Mouse (Mus musculus) forebrain, embryonic 14.5 days (tissue): ENCODE measurements around the gene Tbl3. TPM values are rescaled to one million over a fixed set of nuclear protein-coding genes. Genes with fewer than 3 reads are reported as not detected.
"Not testable (repeated sequence)": the region's sequence is repeated elsewhere in the genome, so short reads cannot be mapped to it uniquely, and the experiment has no call there.

Experiments
- ATAC-seq: fragments of 200-750 bp; cut with Nextera tagmentation; 2 replicates; pipeline ENCODE4 v1.8.0; 2017; ENCODE audit warnings: mild to moderate bottlenecking, moderate library complexity
- DNase-seq: peaks from one replicate; pipeline ENCODE4 v3.0.0-alpha.2; 2015; ENCODE audit warnings: low spot score
- H3K27ac ChIP-seq: fragments of 300-500 bp; sonication (generic); 2 replicates; pipeline ENCODE4 v1.5.1; 2014; ENCODE audit warnings: low read depth, mild to moderate bottlenecking, control low read depth, low read length, moderate library complexity
- H3K27me3 ChIP-seq: fragments of 300-500 bp; sonication (generic); replicated peaks from 2 replicates; pipeline ENCODE4 v1.6.1; 2014; ENCODE audit warnings: low read length, control low read depth, mixed read lengths; ENCODE audit not compliant: control insufficient read depth, insufficient read depth
- H3K36me3 ChIP-seq: fragments of 300-500 bp; sonication (generic); 2 replicates; pipeline ENCODE4 v1.6.1; 2014; ENCODE audit warnings: low read length, control low read depth; ENCODE audit not compliant: control insufficient read depth, insufficient read depth
- H3K4me1 ChIP-seq: fragments of 300-500 bp; sonication (generic); 2 replicates; pipeline ENCODE4 v1.6.1; 2014; ENCODE audit warnings: antibody characterized with exemption, low read length, control low read depth; ENCODE audit not compliant: control insufficient read depth, insufficient read depth
- H3K4me2 ChIP-seq: fragments of 300-500 bp; sonication (generic); 2 replicates; pipeline ENCODE4 v1.6.1; 2014; ENCODE audit warnings: mild to moderate bottlenecking, control low read depth, low read length
- H3K4me3 ChIP-seq: fragments of 300-500 bp; sonication (generic); 2 replicates; pipeline ENCODE4 v1.5.1; 2014; ENCODE audit warnings: low read depth, low read length, control low read depth
- H3K9ac ChIP-seq: fragments of 300-500 bp; sonication (generic); 2 replicates; pipeline ENCODE4 v1.6.1; 2014; ENCODE audit warnings: mild to moderate bottlenecking, low read length, control low read depth, moderate library complexity
- H3K9me3 ChIP-seq: fragments of 300-500 bp; sonication (generic); replicated peaks from 2 replicates; pipeline ENCODE4 v1.6.1; 2016; ENCODE audit warnings: low read length, control low read depth, mixed read lengths; ENCODE audit not compliant: control insufficient read depth
- WGBS: fragments of 180-500 bp; shearing (Covaris S2); extraction: QIAGEN DNeasy Blood & Tissue Kit; methylation state at CpG from one replicate; pipeline ENCODE4 v1.1.7; 2014; 5-methylcytosine and 5-hydroxymethylcytosine counted together
- polyA plus RNA-seq: library from polyadenylated mRNA; unstranded; fragments of >200 nt; fragmentation: Nextera tagmentation; extraction: Ambion mirVana; gene quantifications from 2 replicates; pipeline ENCODE4 v1.2.1, GENCODE M21; 2014

Tbl3 gene
- polyA plus RNA-seq, 1 experiment from 2014 or later: 86.1 TPM

DNA sequence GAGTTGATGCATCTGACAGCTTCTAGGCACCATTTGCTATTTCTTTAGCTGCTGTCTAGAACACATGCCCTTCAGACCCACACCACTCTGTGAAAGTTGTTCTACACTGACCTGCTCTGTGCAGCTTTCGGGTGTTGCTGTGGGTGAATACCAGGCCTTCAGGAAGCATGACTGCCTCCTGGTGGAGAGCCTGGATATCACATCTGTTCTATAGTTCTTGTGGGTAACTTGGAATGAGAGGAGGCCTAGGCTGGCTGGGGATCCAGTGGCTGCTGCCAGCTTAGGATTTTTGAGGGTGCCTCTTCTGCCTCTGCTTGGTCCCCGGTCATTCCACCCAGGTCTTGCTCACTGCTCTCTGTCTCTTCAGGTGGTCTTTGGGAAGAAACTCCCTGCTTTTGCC lies 31.3 kb downstream of the Tbl3 start:
- peak; percentile 74 for DNase-seq
- Histone ChIP-seq H3K36me3 (peaks cover 46% of the 10 kb centered on the region), H3K9me3 (no peaks in the 10 kb centered on the region), H3K4me1 (peaks cover 4% of the 10 kb centered on the region), H3K4me3 (no peak overlapping the region), H3K27me3 (no peaks in the 10 kb centered on the region), H3K9ac (no peak overlapping the region), H3K4me2 (no peak overlapping the region), H3K27ac (no peak overlapping the region)
- no peak for ATAC-seq
- WGBS: 56% methylated on average over 2 of the region's 2 CpGs

DNA sequence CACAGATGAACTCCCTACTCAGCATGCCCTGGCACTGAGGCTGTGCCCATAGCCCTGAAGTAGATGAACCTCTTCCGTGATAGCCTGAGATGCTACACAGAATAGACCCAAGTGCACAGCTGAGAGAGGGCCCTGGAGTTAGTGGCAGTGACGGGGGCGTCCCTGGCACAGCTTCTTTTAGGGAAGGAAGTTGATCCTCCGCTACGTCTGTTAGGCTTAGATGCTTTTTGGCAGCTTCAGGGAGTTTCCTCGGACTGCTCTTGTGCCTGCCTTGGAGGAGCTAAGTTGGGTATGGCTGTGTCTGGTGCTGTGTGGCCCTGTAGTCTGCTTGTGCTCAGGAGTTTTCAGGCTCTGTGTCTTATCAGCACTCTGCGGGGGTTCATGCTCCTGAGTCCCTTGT lies 33.2 kb downstream of the Tbl3 start:
- Histone ChIP-seq H3K9me3 (no peaks in the 10 kb centered on the region), H3K4me2 (no peak overlapping the region), H3K27ac (no peak overlapping the region), H3K9ac (no peak overlapping the region), H3K4me3 (no peak overlapping the region), H3K27me3 (no peaks in the 10 kb centered on the region), H3K36me3 (peaks cover 27% of the 10 kb centered on the region), H3K4me1 (peaks cover 14% of the 10 kb centered on the region)
- 80% methylated on average over 7 of the region's 7 CpGs for WGBS
- DNase-seq (no peak), ATAC-seq (no peak)

DNA sequence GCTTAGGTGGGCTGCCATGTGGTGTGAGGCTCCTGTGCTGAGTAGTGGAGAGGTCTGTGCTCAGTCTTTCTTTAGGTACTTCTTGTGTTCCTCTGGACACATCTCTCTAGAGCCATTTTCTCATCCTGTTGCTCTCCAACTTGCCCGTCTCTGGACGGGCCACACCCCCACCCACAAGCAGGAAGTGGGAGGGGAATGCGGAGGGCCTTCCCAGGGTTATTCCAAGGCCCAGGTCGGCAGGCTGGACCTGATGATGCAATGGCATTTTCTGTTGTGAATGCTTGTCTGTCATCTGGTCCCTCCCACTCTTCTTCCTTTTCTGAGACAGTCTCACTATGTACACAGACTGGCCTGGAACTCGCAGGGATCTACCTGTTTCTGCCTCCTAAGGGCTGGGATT lies 35.3 kb downstream of the Tbl3 start:
- no peaks in the 10 kb centered on the region for H3K9me3 ChIP-seq
- no peak overlapping the region for H3K4me2 ChIP-seq
- H3K27me3 ChIP-seq: no peaks in the 10 kb centered on the region
- peaks cover 6% of the 10 kb centered on the region for H3K36me3 ChIP-seq
- DNase-seq (no peak), ATAC-seq (no peak)
- no peak overlapping the region for H3K27ac ChIP-seq
- peaks cover 18% of the 10 kb centered on the region for H3K4me1 ChIP-seq
- peak overlapping the region; percentile 18; the same call in 1 of the 2 replicates for H3K9ac ChIP-seq
- no peak overlapping the region for H3K4me3 ChIP-seq
- WGBS: 38% methylated on average over 5 of the region's 5 CpGs

DNA sequence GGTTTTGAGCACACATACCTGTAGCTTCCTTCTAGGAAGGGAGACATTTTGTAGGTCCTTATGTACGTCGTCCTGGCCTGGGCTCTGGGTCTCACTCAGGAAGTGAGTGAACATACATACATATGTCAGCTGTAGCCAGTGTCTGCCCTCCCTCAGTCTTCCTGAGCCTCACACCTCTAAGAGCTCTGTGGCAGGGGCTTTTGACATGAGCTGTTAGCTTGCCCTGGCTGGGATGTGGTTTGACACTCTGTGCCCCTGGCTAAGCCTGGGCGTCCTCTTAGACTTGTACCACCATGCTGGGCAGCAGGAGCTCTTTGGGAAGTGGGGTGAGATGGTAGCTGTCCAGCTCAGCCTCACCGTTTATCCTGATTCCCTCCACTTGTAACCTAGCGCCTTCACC lies 36.1 kb downstream of the Tbl3 start:
- DNase-seq (no peak), ATAC-seq (no peak)
- Histone ChIP-seq H3K4me2 (peak overlapping the region; percentile 84), H3K9ac (peak overlapping the region; percentile 96; the same call in 1 of the 2 replicates), H3K27me3 (no peaks in the 10 kb centered on the region), H3K36me3 (no peaks in the 10 kb centered on the region), H3K4me1 (peaks cover 18% of the 10 kb centered on the region), H3K4me3 (no peak overlapping the region), H3K27ac (0 out of 2 replicates have a peak overlapping the region, but pooled peaks have one; percentile 27), H3K9me3 (no peaks in the 10 kb centered on the region)
- WGBS: 77% methylated on average over 5 of the region's 5 CpGs

DNA sequence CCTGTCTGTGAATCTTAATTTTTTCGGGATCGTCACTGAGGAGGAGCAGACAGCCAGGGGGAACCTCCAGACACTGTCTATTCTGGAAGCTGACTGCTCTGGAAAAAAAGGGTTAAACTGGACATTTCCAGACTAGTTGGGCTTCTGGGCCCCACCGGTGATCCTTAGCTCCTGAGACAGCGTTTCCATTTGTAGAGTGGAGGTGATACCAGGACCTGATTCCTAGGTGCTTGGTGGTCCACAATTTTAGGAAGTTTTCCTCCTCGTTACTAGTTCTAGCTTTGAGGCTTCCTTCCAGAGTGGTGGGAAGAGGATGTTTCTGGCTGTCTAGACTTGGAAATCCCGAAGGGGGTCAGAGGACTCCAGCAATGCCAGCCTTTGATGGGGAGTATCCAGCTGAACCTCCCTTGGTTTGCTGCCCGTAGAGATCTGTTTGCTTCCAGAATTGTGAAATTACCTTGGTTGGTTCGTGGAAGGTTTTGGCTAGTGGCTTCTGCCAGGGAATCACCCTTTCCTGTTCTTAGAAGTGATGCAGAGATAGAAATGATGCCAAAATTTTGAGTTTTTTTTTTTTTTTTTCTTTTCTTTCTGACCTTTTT lies 37.1 kb downstream of the Tbl3 start:
- no peaks in the 10 kb centered on the region for H3K9me3 ChIP-seq
- H3K4me3 ChIP-seq: peak overlapping the region; percentile 96
- DNase-seq (no peak), ATAC-seq (no peak)
- H3K4me2 ChIP-seq: peak overlapping the region; percentile 84
- H3K9ac ChIP-seq: peak overlapping the region; percentile 96
- H3K36me3 ChIP-seq: no peaks in the 10 kb centered on the region
- peaks cover 18% of the 10 kb centered on the region for H3K4me1 ChIP-seq
- no peaks in the 10 kb centered on the region for H3K27me3 ChIP-seq
- H3K27ac ChIP-seq: peak overlapping the region; percentile 76; the same call in 1 of the 2 replicates
- 13% methylated on average over 8 of the region's 8 CpGs for WGBS

DNA sequence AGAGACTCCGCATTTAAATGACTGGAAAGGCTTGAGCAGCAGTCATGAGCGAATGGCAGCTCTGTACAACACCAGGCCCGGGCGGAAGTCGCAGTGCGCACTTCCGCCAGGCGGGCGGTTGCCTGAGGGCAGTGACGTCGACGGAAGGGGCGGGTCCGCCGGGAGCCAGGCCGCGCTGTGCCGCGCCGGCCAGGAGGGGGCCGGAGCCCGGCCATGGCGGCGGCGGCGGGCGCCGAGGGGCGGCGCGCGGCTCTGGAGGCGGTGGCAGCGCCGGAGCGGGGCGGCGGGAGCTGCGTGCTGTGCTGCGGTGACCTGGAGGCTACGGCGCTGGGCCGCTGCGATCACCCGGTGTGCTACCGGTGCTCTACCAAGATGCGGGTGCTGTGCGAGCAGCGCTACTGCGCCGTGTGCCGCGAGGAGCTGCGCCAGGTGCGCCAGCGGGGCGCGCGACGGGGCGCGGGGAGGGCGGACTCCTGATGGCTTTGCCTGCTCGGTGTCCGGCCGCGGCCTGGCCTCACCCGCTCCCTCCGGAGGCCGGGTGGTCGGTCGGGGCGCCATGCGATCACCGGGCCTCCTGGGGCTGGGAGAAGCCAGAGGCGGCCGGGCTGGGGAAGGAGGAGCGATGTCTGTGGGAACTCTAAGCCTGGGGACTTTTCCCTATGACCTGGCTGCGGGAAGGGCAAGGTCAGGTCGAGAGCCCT lies 37.8 kb downstream of the Tbl3 start, which contains the start of gene Zfp598:
Gene Zfp598, plus strand, starts transcription at position 143 of the 701 bp plus-strand sequence.
- Histone ChIP-seq H3K9me3 (no peaks in the 10 kb centered on the region), H3K36me3 (no peaks in the 10 kb centered on the region), H3K4me3 (peak within 1 kb of the TSS; percentile 96), H3K9ac (peak within 1 kb of the TSS; percentile 96), H3K27ac (peak within 1 kb of the TSS; percentile 76), H3K27me3 (no peaks in the 10 kb centered on the region), H3K4me2 (peak within 1 kb of the TSS; percentile 84), H3K4me1 (peaks cover 18% of the 10 kb centered on the region)
- ATAC-seq (peak; percentile 100), DNase-seq (peak; percentile 97)
- under 1% methylated on average over 78 of the region's 80 CpGs for WGBS

DNA sequence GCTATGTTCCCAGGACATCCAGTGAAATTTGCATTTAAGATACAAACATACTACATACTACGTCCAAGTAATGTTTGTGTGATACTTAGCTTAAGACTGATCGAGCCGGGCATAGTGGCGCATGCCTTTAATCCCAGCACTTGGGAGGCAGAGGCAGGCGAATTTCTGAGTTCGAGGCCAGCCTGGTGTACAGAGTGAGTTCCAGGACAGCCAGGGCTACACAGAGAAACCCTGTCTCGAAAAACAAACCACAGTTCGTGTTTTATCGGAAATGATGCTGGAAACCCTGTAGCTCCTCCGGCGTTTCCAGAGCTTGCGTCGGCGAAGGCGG lies 38.3 kb downstream of the Tbl3 start:
- H3K27ac ChIP-seq: peak overlapping the region; percentile 76
- H3K9ac ChIP-seq: peak overlapping the region; percentile 96
- peak overlapping the region; percentile 96 for H3K4me3 ChIP-seq
- not testable (repeated sequence) for H3K9me3 ChIP-seq, H3K36me3 ChIP-seq, H3K27me3 ChIP-seq, DNase-seq
- H3K4me2 ChIP-seq: peak overlapping the region; percentile 84
- 13% methylated on average over 15 of the region's 15 CpGs for WGBS
- peak; percentile 43 for ATAC-seq
- peaks cover 18% of the 10 kb centered on the region for H3K4me1 ChIP-seq

DNA sequence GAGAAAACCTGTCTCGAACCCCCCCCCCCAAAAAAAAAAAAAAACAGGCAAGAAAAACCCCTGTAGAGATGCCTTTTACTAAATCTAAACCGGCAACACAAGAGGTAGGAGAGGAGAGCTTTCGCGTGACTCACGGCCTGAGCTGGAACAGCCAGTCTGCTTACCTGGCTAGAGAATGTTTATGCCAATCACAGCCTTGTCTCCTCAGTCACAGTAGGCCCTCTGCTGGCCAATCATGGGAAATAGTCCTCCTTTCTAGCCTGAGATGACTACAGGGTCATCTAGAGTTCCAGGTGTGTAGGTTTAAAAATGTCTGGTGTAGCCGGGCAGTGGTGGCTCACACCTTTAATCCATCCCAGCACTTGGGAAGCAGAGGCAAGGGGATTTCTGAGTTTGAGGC lies 40.0 kb downstream of the Tbl3 start:
- no peak overlapping the region for H3K9ac ChIP-seq
- H3K9me3 ChIP-seq: no peaks in the 10 kb centered on the region
- H3K27me3 ChIP-seq: no peaks in the 10 kb centered on the region
- H3K4me2 ChIP-seq: no peak overlapping the region
- DNase-seq: peak; percentile 66
- H3K4me1 ChIP-seq: peaks cover 18% of the 10 kb centered on the region
- no peak overlapping the region for H3K27ac ChIP-seq
- no peak overlapping the region for H3K4me3 ChIP-seq
- no peak for ATAC-seq
- H3K36me3 ChIP-seq: no peaks in the 10 kb centered on the region
- WGBS: 36% methylated on average over 6 of the region's 6 CpGs

DNA sequence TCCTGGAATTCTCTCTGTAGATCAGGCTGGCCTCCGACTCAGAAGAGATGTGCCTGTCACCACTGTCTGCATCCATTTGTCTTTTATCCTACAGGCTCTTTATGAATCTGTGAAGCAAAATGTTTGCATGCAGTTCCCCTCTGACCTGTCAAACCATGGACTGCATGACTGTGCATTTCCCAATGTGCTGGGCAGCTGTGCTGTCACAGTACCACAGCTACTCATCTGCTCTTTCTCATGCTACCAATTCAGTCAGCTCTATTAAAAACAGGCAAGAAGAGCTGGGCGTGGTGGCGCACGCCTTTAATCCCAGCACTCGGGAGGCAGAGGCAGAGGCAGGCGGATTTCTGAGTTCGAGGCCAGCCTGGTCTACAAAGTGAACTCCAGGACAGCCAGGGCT lies 40.4 kb downstream of the Tbl3 start:
- H3K27me3 ChIP-seq, H3K4me2 ChIP-seq, H3K4me3 ChIP-seq, H3K9ac ChIP-seq, H3K27ac ChIP-seq, ATAC-seq, DNase-seq, H3K9me3 ChIP-seq, H3K36me3 ChIP-seq: not testable (repeated sequence)
- 75% methylated on average over 7 of the region's 7 CpGs for WGBS
- peaks cover 18% of the 10 kb centered on the region for H3K4me1 ChIP-seq
